Mouse (Mus musculus): ENCODE data around the gene St6galnac3. TPM values are rescaled to one million over a fixed set of nuclear protein-coding genes. Genes with fewer than 3 reads are reported as not detected.

St6galnac3 gene
- polyA plus RNA-seq, 1 experiment from 2014 or later, result 26.6 TPM

DNA sequence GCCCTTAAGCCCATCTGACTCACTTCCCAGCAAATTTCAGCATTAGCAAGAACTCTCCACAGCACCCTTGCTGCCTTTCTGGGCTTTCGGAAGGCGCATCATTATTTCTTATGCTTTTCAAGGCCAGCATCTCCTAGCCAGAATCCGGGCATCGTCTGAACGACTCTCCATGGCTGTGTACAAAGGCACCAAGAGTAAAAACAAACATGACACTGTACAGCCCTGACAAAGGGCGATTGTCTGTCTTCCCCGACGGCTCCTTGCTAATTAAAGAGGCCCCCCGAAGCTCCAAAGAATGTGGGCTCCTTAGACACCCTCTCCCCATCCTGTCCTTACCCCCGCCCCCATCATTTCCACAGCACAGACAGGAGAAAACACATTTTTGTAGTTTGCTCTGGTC lies 13.4 kb upstream of the St6galnac3 start:
- Histone ChIP-seq H3K27ac (replicated peaks; ENCODE audit: low read depth, low read length) (no peak overlapping the region), H3K9ac (replicated peaks; ENCODE audit: low read length) (no peak overlapping the region), H3K4me1 (ENCODE audit: control insufficient read depth, insufficient read depth, low read length) (peaks cover 26% of the 10 kb centered on the region), H3K4me3 (replicated peaks; ENCODE audit: low read depth, low read length) (no peak overlapping the region), H3K36me3 (ENCODE audit: control insufficient read depth, insufficient read depth, low read length) (no peaks in the 10 kb centered on the region), H3K9me3 (ENCODE audit: control insufficient read depth, low read length) (no peaks in the 10 kb centered on the region), H3K27me3 (ENCODE audit: control insufficient read depth, insufficient read depth, low read length) (no peaks in the 10 kb centered on the region), H3K4me2 (ENCODE audit: low read length) (no peak overlapping the region)
- 30% methylated on average over 10 of the region's 10 CpGs for WGBS
- DNase-seq (peak; percentile 30), ATAC-seq (ENCODE audit: low FRiP score, low TSS enrichment) (no peak)

DNA sequence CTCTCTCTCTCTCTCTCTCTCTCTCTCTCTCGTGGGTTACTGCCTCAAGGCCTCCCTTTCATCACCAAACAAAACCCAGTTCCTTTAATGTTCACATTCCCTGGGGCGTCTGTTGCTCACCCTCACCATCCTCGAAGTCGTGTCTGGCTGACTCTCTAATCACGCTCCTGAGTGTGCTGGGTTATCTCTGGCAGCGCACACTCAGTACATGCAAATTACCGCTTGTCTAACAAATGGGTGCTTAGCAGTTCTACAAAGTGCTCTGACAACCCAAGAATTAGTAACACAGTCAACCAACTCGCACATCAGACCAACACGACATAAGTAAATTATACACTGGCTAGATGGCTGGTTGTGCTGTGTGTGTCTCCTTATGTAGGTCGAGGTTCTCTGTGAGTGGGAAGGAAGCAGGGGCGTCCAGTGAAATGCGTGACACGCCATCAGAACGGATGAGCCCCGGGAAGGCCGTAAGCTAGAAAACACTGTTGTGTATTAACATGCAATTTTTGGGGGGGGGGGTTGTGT lies 11.8 kb upstream of the St6galnac3 start:
- 62% methylated on average over 16 of the region's 16 CpGs for whole genome bisulfite sequencing
- no peak overlapping the region for H3K9ac ChIP-seq (replicated peaks; ENCODE audit: low read length)
- H3K9me3 ChIP-seq (ENCODE audit: control insufficient read depth, low read length), result no peaks in the 10 kb centered on the region
- peaks cover 26% of the 10 kb centered on the region for H3K4me1 ChIP-seq (ENCODE audit: control insufficient read depth, insufficient read depth, low read length)
- H3K36me3 ChIP-seq (ENCODE audit: control insufficient read depth, insufficient read depth, low read length), result no peaks in the 10 kb centered on the region
- DNase-seq (peak; percentile 42), ATAC-seq (ENCODE audit: low FRiP score, low TSS enrichment) (no peak)
- no peaks in the 10 kb centered on the region for H3K27me3 ChIP-seq (ENCODE audit: control insufficient read depth, insufficient read depth, low read length)
- no peak overlapping the region for H3K4me2 ChIP-seq (ENCODE audit: low read length)
- no peak overlapping the region for H3K4me3 ChIP-seq (replicated peaks; ENCODE audit: low read depth, low read length)
- H3K27ac ChIP-seq (replicated peaks; ENCODE audit: low read depth, low read length), result 0 out of 2 replicates have a peak overlapping the region, but pooled peaks have one; percentile 26

DNA sequence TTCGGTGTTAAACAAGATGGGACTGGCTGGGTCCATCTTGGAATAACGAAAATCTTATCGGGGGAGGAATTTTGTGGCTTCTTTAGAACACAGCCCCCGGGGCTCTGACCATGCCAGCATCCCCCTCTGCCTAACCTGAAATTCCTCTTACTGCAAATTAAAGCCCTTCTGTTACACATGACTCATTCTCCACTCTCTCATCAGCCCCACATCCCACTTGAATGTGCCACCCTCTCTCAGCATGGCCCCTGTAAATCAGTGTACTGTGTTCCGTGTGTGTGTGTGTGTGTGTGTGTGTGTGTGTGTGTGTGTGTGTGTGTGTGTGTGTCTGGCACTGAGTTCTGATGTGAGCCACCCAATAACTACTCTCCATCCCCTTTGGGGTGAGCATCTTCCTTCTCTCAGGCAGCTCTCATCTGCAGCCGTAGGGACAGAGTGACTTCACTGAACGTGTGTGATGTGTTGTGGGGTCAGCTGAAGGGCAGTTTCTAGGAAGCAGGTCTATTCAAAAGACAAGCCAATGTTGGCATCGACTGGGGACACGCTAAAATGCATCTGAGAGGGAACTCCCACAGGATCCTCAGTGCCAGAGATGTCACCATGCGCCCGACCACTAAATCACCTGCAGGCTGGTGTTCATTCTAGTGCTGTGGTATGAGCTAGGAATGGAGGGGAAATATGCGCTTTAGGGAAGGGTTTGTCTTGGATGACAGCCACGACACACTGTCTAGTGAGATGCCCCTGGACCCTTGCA lies 11.0 kb upstream of the St6galnac3 start:
- no peaks in the 10 kb centered on the region for H3K9me3 ChIP-seq (ENCODE audit: control insufficient read depth, low read length)
- no peak overlapping the region for H3K9ac ChIP-seq (replicated peaks; ENCODE audit: low read length)
- DNase-seq, result no peak
- WGBS, result 78% methylated on average over 13 of the region's 13 CpGs
- no peaks in the 10 kb centered on the region for H3K27me3 ChIP-seq (ENCODE audit: control insufficient read depth, insufficient read depth, low read length)
- H3K27ac ChIP-seq (replicated peaks; ENCODE audit: low read depth, low read length), result peak overlapping the region; percentile 26; the same call in 1 of the 2 replicates
- no peak overlapping the region for H3K4me3 ChIP-seq (replicated peaks; ENCODE audit: low read depth, low read length)
- peaks cover 26% of the 10 kb centered on the region for H3K4me1 ChIP-seq (ENCODE audit: control insufficient read depth, insufficient read depth, low read length)
- no peaks in the 10 kb centered on the region for H3K36me3 ChIP-seq (ENCODE audit: control insufficient read depth, insufficient read depth, low read length)
- ATAC-seq (ENCODE audit: low FRiP score, low TSS enrichment), result no peak
- no peak overlapping the region for H3K4me2 ChIP-seq (ENCODE audit: low read length)

DNA sequence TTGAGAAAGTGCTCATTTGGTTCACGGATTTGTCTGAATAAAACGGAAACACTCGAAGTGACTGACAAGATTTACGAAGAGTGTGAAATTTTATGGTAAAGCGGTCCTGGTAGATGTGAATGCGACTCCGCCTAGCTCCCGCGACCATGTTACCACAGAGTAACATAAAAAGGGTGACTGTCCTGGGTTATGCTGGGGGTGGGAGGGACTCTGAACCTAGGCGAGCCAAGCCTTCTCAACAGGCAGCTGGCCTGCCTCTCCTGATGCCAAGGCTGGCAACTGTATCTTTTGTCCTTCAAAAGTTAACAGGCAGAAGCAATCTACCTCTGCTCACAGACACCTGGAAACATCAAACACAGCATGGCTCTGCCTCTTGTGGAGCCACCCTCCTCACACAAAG lies 9.8 kb upstream of the St6galnac3 start:
- peaks cover 26% of the 10 kb centered on the region for H3K4me1 ChIP-seq (ENCODE audit: control insufficient read depth, insufficient read depth, low read length)
- WGBS, result 50% methylated on average over 10 of the region's 10 CpGs
- no peak overlapping the region for H3K4me3 ChIP-seq (replicated peaks; ENCODE audit: low read depth, low read length)
- H3K4me2 ChIP-seq (ENCODE audit: low read length), result no peak overlapping the region
- H3K9me3 ChIP-seq (ENCODE audit: control insufficient read depth, low read length), result no peaks in the 10 kb centered on the region
- DNase-seq, result no peak
- ATAC-seq (ENCODE audit: low FRiP score, low TSS enrichment), result no peak
- no peak overlapping the region for H3K9ac ChIP-seq (replicated peaks; ENCODE audit: low read length)
- no peak overlapping the region for H3K27ac ChIP-seq (replicated peaks; ENCODE audit: low read depth, low read length)
- no peaks in the 10 kb centered on the region for H3K36me3 ChIP-seq (ENCODE audit: control insufficient read depth, insufficient read depth, low read length)
- H3K27me3 ChIP-seq (ENCODE audit: control insufficient read depth, insufficient read depth, low read length), result no peaks in the 10 kb centered on the region

DNA sequence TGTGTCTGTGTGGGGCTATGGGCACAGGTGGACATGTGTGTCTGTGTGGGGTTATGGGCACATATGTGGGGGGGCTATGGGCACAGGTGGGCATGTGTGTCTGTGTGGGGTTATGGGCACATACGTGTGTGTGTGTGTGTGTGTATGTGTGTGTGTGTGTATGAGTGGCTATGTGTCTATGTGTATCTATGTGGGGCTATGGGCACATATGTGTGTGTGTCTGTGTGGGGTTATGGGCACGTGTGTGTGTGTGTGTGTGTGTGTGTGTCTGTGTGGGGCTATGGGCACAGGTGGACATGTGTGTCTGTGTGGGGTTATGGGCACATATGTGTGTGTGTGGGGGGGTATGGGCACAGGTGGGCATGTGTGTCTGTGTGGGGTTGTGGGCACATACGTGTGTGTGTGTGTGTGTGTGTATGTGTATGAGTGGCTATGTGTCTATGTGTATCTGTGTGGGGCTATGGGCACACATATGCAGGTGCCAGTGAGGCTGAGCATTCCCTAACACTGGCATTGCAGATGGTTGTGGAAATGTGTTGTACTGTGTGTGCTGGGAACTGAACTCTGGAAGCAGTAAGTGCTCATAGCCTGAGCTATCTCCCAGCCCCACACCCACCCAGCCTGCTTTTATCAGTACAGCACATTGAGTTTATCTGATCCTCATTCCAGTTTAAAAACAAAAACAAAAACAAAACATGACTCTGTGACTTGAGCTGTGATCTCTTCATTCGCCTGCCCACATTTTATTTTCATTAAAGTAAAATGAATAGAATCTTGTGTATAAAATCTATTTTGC lies 8.6 kb upstream of the St6galnac3 start:
- Histone ChIP-seq H3K4me3 (replicated peaks; ENCODE audit: low read depth, low read length) (no peak overlapping the region), H3K27me3 (ENCODE audit: control insufficient read depth, insufficient read depth, low read length) (no peaks in the 10 kb centered on the region), H3K9ac (replicated peaks; ENCODE audit: low read length) (no peak overlapping the region), H3K27ac (replicated peaks; ENCODE audit: low read depth, low read length) (no peak overlapping the region), H3K9me3 (ENCODE audit: control insufficient read depth, low read length) (no peaks in the 10 kb centered on the region), H3K36me3 (ENCODE audit: control insufficient read depth, insufficient read depth, low read length) (no peaks in the 10 kb centered on the region), H3K4me2 (ENCODE audit: low read length) (no peak overlapping the region), H3K4me1 (ENCODE audit: control insufficient read depth, insufficient read depth, low read length) (peaks cover 21% of the 10 kb centered on the region)
- ATAC-seq (ENCODE audit: low FRiP score, low TSS enrichment) (peak; percentile 17; the same call in 1 of the 2 replicates), DNase-seq (no peak)
- WGBS, result 92% methylated on average over 4 of the region's 4 CpGs

DNA sequence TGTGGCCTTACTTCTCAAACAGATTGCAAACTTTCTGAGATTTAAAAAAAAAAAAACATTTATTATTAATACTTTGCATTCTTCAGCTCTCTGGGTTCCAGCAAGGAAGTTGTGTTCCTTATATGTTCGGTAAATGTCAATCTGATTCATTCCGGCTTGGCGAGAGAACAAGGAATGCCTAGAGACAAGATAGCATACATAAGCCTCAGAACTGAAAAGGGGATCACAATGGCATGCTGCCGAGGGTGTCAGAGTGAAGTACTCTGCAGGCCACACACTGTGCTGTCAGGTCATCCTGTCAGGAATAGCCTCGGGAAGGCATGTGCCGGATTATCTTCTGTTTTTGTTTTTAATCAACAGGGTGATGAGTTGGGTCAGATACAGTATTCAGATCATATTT lies 7.8 kb upstream of the St6galnac3 start:
- DNase-seq (peak; percentile 21), ATAC-seq (ENCODE audit: low FRiP score, low TSS enrichment) (no peak)
- Histone ChIP-seq H3K27ac (replicated peaks; ENCODE audit: low read depth, low read length) (no peak overlapping the region), H3K9me3 (ENCODE audit: control insufficient read depth, low read length) (no peaks in the 10 kb centered on the region), H3K27me3 (ENCODE audit: control insufficient read depth, insufficient read depth, low read length) (no peaks in the 10 kb centered on the region), H3K4me1 (ENCODE audit: control insufficient read depth, insufficient read depth, low read length) (peaks cover 13% of the 10 kb centered on the region), H3K36me3 (ENCODE audit: control insufficient read depth, insufficient read depth, low read length) (no peaks in the 10 kb centered on the region), H3K9ac (replicated peaks; ENCODE audit: low read length) (no peak overlapping the region), H3K4me2 (ENCODE audit: low read length) (no peak overlapping the region), H3K4me3 (replicated peaks; ENCODE audit: low read depth, low read length) (no peak overlapping the region)
- WGBS, result 23% methylated on average over 6 of the region's 6 CpGs

DNA sequence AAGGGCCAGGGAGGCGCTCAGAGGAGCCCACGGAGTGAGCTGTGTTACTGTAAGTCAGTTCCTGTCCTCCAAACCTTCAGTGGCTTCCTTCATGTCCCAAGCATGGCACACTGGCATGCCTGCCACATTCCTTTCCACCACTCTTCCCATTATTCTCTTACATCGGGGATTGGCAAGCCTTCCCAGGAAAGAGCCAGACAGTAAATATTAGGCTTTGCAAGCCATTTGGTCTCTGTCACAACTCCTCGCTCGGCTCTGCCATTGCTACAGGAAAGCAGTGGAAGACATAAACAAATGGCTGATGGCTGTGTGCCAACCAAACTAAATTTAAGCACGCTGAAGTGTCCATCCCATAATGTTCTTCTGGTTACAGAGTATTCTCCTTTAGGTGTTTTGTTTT lies 7.1 kb upstream of the St6galnac3 start:
- DNase-seq (no peak), ATAC-seq (ENCODE audit: low FRiP score, low TSS enrichment) (no peak)
- Histone ChIP-seq H3K27ac (replicated peaks; ENCODE audit: low read depth, low read length) (no peak overlapping the region), H3K27me3 (ENCODE audit: control insufficient read depth, insufficient read depth, low read length) (no peaks in the 10 kb centered on the region), H3K9me3 (ENCODE audit: control insufficient read depth, low read length) (no peaks in the 10 kb centered on the region), H3K4me1 (ENCODE audit: control insufficient read depth, insufficient read depth, low read length) (peaks cover 11% of the 10 kb centered on the region), H3K9ac (replicated peaks; ENCODE audit: low read length) (no peak overlapping the region), H3K4me3 (replicated peaks; ENCODE audit: low read depth, low read length) (no peak overlapping the region), H3K4me2 (ENCODE audit: low read length) (no peak overlapping the region), H3K36me3 (ENCODE audit: control insufficient read depth, insufficient read depth, low read length) (no peaks in the 10 kb centered on the region)
- WGBS, result 82% methylated on average over 6 of the region's 6 CpGs

DNA sequence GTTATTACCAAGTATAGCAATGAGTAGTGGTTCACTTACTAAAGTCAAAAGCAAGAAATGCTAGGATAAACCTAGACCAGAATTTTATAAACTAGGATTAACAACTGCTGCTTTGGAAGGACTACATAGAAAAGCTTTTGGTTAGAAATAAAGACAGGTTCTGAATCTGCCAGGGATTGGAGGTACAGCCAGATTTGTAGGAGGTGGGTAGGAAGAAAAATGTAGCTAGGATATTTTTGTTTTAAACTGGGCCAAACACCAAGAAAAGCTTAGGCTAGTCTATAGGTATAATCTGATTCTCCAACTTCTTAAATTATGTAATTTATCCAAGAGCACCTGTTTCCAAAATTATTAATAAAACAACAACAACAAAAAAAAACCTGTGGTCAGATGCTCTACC lies 3.6 kb upstream of the St6galnac3 start:
- Histone ChIP-seq H3K9me3 (ENCODE audit: control insufficient read depth, low read length) (no peaks in the 10 kb centered on the region), H3K4me1 (ENCODE audit: control insufficient read depth, insufficient read depth, low read length) (peaks cover 6% of the 10 kb centered on the region), H3K9ac (replicated peaks; ENCODE audit: low read length) (no peak overlapping the region), H3K36me3 (ENCODE audit: control insufficient read depth, insufficient read depth, low read length) (no peaks in the 10 kb centered on the region), H3K27me3 (ENCODE audit: control insufficient read depth, insufficient read depth, low read length) (no peaks in the 10 kb centered on the region), H3K4me2 (ENCODE audit: low read length) (no peak overlapping the region), H3K27ac (replicated peaks; ENCODE audit: low read depth, low read length) (no peak overlapping the region), H3K4me3 (replicated peaks; ENCODE audit: low read depth, low read length) (no peak overlapping the region)
- ATAC-seq (ENCODE audit: low FRiP score, low TSS enrichment) (no peak), DNase-seq (no peak)

Data from midbrain, embryonic 14.5 days (tissue).